Mouse (Mus musculus) layer of hippocampus, adult 11-12 months (tissue): Measurements from ENCODE around the gene Slc35f6.

ENCODE experiments used
- DNase-seq: peaks from one replicate; pipeline ENCODE4 v3.0.0; 2022; ENCODE audit warnings: low spot score

Gene Slc35f6

GRCm38 (mm10) chr5:30621211-30621790 lies 26.4 kb upstream of the Slc35f6 start:
- DNase-seq, result no peak

GRCm38 (mm10) chr5:30621844-30622176 lies 25.9 kb upstream of the Slc35f6 start:
- no peak for DNase-seq

GRCm38 (mm10) chr5:30622177-30622840 lies 25.4 kb upstream of the Slc35f6 start:
- no peak for DNase-seq

- DNase-seq, result no peak
These were observed 24.9 kb upstream of the Slc35f6 start for GRCm38 (mm10) chr5:30622841-30623185.

- DNase-seq, result no peak
These were observed 24.4 kb upstream of the Slc35f6 start for GRCm38 (mm10) chr5:30623380-30623779.

- DNase-seq, result no peak
These were observed 23.4 kb upstream of the Slc35f6 start for GRCm38 (mm10) chr5:30624311-30624710.

- DNase-seq, result no peak
These were observed 22.8 kb upstream of the Slc35f6 start for GRCm38 (mm10) chr5:30624908-30625307.

- DNase-seq, result no peak
These were observed 22.4 kb upstream of the Slc35f6 start for GRCm38 (mm10) chr5:30625379-30625778.

- DNase-seq, result no peak
These were observed 21.2 kb upstream of the Slc35f6 start for GRCm38 (mm10) chr5:30626331-30627105.

GRCm38 (mm10) chr5:30628511-30628910 lies 19.2 kb upstream of the Slc35f6 start:
- no peak for DNase-seq

- DNase-seq, result no peak
These were observed 17.3 kb upstream of the Slc35f6 start for GRCm38 (mm10) chr5:30630401-30630800.

- no peak for DNase-seq
These were observed 15.6 kb upstream of the Slc35f6 start for GRCm38 (mm10) chr5:30632134-30632533.

GRCm38 (mm10) chr5:30636994-30637393 lies 10.7 kb upstream of the Slc35f6 start:
- DNase-seq, result no peak

GRCm38 (mm10) chr5:30638041-30638440 lies 9.7 kb upstream of the Slc35f6 start:
- DNase-seq, result peak; percentile 83

- DNase-seq, result peak; percentile 41
These were observed 4.1 kb upstream of the Slc35f6 start for GRCm38 (mm10) chr5:30643477-30644179.

- no peak for DNase-seq
These were observed 1.7 kb upstream of the Slc35f6 start for GRCm38 (mm10) chr5:30646036-30646435.

- DNase-seq, result no peak
These were observed 337 bp upstream of the Slc35f6 start for GRCm38 (mm10) chr5:30647396-30647795.

GRCm38 (mm10) chr5:30649558-30649957 lies 1.8 kb downstream of the Slc35f6 start:
- no peak for DNase-seq

- peak; percentile 44 for DNase-seq
These were observed 3.0 kb downstream of the Slc35f6 start for GRCm38 (mm10) chr5:30650756-30651155.

GRCm38 (mm10) chr5:30651554-30651953 lies 3.8 kb downstream of the Slc35f6 start:
- DNase-seq, result no peak

GRCm38 (mm10) chr5:30653246-30653645 lies 5.5 kb downstream of the Slc35f6 start:
- no peak for DNase-seq

- DNase-seq, result no peak
These were observed 7.3 kb downstream of the Slc35f6 start for GRCm38 (mm10) chr5:30655042-30655441.
